Mouse (Mus musculus) brain, embryonic 14.5 days (tissue): ENCODE data around the gene Acsbg2. TPM values are rescaled to one million over a fixed set of nuclear protein-coding genes. Genes with fewer than 3 reads are reported as not detected.

Experiments used
- DNase-seq: peaks from one replicate; pipeline ENCODE4 v3.0.0-alpha.2; 2011; ENCODE audit warnings: low read depth
- CTCF ChIP-seq: fragments of 200-500 bp; IDR thresholded peaks from 2 replicates; pipeline ENCODE4 v1.5.1; 2012; ENCODE audit warnings: inconsistent platforms, mild to moderate bottlenecking, moderate library complexity, borderline replicate concordance; ENCODE audit not compliant: insufficient read depth, insufficient read length; ENCODE audit errors: extremely low read depth
- POLR2A ChIP-seq: fragments of 200-500 bp; IDR thresholded peaks from 2 replicates; pipeline ENCODE4 v1.6.1; 2012; ENCODE audit warnings: mild to moderate bottlenecking, inconsistent platforms, borderline replicate concordance; ENCODE audit not compliant: poor library complexity, insufficient read depth, insufficient read length, severe bottlenecking; ENCODE audit errors: extremely low read depth
- polyA plus RNA-seq: library from polyadenylated mRNA; depleted of rRNA; stranded (reverse); fragments of >200 nt; gene quantifications from 2 replicates; pipeline ENCODE4 v1.2.3, GENCODE M21; 2012

Acsbg2 gene
- polyA plus RNA-seq, 1 experiment = not detected

DNA sequence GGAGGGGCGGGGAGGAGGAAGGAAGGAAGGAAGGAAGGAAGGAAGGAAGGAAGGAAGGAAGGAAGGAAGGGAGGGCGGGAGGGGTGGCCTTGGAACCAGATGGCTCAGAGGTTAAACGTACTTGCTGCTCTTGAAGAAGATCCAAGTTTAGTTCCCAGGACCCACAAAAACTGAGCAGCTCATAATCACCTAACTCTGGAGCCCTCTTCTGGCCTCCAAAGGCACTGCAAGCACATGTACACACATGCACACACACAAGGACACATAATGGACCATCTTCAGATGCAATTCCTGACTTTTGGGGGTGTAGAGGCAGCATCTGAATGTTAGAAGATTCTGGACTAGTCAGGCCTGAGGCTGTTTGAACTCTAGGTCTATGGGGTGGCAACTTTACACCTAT lies 13.8 kb upstream of the Acsbg2 start:
- DNase-seq = no peak
- TF ChIP-seq CTCF (peak; percentile 26; the same call in 1 of the 2 replicates), POLR2A (no peak)

DNA sequence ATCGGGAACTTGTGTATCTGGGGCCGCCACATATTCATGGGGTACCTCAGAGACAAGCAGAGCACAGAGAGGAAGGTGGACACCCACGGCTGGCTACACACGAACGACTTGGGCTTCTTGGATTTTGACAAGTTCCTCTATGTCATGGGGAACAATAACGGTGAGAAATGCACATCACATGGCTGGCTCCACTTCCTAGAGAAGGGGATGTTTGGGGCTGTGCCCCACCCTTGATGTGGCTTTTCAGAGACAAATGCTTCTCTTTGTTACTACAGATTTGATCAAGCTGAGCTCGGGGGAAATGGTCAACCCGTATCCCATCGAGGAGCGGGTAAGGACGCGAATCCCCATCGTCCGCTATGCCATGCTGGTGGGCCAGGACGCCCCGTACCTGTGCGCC lies 10.6 kb upstream of the Acsbg2 start:
- no peak for DNase-seq
- TF ChIP-seq CTCF (no peak), POLR2A (no peak)

DNA sequence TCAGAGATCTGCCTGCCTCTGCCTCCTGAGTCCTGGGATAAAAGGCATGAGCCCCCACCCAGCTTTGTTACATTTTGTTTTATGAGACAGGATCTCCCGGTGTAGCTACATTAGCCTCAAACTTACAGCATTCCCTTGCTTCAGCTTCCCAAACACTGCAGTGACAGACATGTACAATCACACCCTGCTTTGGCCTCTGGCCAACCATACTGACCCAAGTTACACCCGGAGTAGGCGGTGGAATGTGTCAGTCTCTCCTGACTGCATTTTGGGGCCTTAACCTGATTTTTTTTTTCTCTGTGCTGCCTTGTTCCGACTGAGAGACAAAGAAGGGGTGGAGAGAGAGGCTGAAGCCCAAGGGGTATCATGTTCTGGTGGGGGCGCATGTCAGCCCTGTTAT lies 10.1 kb upstream of the Acsbg2 start:
- peak; percentile 37 for DNase-seq
- TF ChIP-seq POLR2A = no peak
- TF ChIP-seq CTCF = no peak

DNA sequence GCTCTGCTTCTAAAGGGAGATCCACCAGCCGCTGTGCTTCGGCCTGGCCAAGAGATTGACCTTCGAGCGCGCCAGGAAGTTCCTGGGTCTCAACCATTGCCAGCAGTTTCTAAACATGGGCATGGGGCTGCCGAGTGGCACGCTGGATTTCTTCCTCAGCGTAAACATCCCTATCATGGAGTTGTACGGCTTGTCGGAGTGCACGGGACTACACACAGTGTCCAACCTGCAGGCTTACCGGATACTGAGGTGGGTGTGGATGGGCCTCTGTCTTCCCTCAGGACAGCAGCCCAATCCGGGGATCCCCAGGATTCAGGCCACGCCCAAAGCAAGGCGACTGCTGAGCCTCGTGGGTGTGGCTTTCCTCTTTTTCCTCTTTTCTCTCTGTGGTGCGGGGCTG lies 9.4 kb upstream of the Acsbg2 start:
- TF ChIP-seq CTCF (no peak), POLR2A (no peak)
- DNase-seq = no peak

DNA sequence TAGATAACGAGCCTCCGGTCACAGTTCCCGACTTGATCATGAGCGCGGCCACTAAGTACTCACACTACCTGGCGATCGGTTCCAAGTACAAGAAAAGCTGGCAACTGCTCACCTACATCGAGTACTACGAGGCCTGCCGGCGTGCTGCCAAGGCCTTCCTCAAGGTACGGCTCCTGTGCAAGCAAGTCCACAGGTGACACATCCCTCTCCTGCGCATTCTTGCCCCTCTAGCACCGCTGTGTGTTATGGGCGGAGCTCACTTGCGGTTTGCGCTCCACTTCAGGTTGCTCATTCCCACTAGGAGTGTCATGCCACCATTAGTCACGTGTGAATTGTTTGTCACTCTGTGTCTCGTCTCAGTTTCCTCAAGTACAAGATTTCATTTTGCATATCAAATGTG lies 3.2 kb upstream of the Acsbg2 start:
- no peak for TF ChIP-seq POLR2A
- TF ChIP-seq CTCF = no peak
- DNase-seq = no peak

DNA sequence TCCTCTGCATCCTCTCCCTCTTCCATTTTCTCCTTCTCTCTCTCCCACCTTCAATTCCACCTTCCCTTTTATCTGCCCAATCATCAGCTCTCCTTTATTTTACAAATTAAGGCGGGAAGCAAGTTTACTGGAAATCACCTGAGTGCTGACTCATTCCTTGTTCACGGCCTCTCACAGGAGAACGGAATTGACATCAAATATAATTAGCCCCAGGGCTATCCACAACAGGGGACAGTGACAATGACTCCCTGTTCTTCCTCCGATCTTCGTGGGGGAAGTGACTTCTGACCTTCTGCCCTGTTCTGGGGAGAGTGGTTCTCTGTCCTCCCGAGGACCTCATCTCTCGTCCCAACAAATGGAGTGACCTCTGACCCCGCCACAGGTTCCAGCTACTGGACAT lies 2.7 kb upstream of the Acsbg2 start:
- no peak for TF ChIP-seq POLR2A
- TF ChIP-seq CTCF = no peak
- DNase-seq = no peak

DNA sequence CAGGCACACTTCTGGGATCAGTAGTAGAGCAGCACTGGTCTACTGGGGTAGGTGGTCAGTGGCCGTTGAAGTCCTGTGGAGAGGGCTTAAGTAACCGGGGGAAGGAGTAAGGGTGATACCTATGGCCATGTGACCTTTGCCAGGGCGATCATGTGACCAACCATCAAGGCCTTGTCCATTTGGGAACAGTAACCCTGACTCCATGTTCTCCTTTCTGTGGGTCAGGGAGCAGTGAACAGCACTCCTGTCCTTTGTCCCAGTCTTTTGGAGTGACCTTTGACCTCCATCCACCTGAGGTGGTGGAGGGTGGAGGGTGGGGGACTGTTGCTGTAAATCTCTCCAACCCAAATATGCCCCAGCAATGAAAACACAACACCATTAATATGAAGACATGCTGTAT lies 2.2 kb upstream of the Acsbg2 start:
- TF ChIP-seq POLR2A = no peak
- TF ChIP-seq CTCF = no peak

DNA sequence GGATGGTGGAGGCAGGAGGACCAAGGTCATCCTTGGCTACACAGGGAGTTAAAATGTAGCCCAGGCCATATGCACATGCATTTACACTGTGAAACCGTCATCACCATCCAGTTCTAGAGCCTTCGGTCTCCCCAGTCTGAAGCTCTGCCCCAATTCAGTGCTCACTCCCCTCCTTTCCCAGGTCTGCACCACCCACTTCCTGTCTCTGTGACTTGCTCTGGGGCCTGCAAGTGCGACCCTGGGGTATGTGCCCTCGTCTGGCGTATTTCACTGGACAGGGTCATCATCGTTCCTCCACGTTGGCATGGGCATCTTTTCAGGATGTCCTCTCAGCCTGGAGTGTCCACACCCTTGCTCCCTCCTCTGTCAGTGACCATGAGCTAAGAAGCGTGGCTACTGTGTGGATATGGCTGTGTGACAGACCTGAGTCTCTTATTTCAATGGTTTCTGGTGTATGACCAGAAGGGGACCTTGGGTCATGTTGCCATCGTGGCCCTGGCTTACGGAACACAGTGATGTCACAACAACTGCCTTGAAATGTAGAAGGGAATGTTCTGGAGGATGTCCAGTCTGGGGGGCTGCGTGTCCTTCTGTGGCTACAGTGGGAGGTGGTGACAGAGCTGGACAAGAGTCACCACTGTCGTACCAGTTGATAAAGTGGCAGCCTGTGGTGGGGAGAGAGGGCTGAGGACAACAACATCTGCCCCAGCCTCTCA lies 847 bp upstream of the Acsbg2 start, which contains the start of gene 1700061G19Rik:
Gene 1700061G19Rik, plus strand, starts transcription at position 542 of the 716 bp plus-strand sequence.
- no peak for DNase-seq
- TF ChIP-seq CTCF (no peak), POLR2A (no peak)

More for the DNA sequence above, 2.2 kb upstream of the Acsbg2 start:
- DNase-seq = no peak

DNA sequence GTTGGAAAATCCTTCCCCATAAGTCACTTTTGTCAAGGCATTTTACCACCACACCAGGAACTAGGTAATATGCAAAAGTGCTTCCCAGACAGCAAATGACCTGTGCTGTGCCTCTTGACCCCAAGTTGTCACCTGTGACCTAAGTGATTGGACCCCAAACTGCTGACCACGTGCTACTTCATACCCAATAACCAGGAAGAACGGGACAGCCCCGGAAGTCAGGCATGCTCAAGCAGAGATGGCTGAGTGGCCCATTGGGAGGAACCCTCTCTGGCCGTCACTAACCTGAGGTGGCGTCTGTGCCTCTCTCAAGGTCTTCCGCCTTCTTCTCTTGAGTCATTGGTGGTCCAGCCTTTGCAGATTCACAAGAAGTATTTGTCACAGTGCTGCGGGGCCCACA lies 1.7 kb downstream of the Acsbg2 start:
- no peak for DNase-seq
- TF ChIP-seq POLR2A = no peak
- TF ChIP-seq CTCF = no peak

DNA sequence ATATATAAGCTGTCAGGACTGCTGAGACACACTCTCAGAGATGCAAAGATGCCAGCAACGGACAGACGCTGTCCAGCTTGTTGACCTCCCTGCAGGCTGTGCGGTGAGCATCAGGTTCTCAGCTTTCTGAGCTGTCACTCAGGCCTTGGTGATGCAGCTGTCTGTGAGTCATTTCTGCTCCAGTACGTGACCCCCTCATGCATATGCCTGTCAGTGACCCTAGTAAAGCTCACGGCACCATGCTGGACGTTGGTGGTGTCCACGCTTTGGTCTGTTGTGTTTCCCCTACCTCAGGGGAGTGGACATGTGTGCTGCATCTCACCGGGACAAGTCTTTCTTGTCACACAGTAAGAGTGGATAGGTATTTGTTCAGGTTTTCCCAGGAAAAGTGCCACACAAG lies 2.5 kb downstream of the Acsbg2 start:
- TF ChIP-seq CTCF = no peak
- no peak for TF ChIP-seq POLR2A
- DNase-seq = no peak

DNA sequence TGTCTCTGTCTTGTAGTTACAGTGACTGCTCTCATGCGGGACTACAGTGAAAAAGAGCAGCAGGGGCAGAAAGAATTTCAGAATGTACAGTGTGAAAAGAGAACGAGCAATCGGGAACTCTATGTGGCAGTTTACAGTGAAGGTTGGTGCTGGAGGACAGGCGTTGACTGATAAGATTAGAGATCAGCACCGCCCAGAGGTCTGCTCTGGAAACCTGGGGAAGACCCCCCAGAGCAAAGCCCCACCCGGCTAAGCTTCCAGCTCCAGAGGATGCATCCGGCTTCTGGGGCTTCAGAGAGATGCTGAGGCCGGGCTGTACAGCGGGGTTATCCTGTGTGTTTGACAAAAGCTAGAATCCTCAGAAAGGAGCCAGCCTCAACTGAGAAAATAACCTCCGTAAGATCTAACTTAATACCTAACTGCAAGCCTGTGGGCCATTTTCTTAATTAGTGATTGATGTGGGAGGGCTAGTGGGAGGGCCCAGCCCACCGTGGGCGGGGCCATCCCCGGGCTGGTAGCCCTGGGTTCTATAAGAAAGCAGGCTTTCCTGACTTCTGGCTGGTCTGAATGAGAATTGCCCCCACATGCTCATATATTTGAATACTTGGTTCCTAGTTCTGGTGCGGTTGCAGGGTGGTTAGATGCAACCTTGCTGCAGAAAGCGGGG lies 3.8 kb downstream of the Acsbg2 start:
- no peak for TF ChIP-seq POLR2A
- TF ChIP-seq CTCF = no peak
- no peak for DNase-seq

DNA sequence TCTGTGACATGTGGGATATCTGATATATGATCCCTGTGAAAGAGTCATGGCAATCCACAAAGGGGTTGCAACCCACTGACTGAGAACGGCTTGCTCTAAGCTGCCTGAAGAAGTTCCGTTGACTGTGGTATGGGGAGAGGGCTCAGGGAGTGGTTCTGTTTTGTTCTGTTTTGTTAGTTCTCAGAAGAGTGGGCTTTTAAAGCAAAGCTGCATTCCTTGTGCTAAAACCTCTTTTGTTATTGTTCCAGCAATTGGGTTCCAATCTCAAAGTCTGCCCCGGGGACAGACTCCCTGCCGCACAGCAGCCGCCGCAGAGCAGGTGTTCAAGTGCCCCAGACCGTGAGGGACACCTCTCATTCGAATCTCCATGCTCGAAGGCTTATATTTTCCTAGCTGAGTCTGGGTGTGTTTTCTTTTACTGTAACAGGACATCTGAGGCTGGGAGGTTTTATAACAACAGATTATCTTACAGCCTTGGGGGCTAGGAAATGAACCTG lies 4.7 kb downstream of the Acsbg2 start:
- no peak for TF ChIP-seq POLR2A
- TF ChIP-seq CTCF = no peak

DNA sequence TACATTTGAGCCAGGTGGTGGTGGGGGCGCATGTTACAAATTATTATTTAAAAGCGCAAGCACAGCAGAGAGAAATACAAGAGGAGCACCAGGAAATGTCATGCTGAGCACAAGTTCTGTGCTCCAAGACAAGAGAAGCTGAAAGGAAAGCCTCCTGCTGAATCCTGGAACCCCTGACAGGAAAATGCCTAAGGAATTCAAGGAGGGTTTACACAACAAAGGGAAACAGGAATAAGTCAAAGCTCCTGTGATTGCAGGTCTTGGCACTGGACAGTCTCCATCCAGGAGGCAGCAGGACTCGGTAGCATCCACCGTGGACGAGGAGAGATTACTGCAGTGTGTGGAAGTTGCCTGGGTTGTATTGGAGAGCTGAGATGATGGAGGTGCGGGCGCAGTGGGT lies 8.2 kb downstream of the Acsbg2 start:
- no peak for DNase-seq
- TF ChIP-seq POLR2A = no peak
- TF ChIP-seq CTCF = no peak

More for the DNA sequence above, 4.7 kb downstream of the Acsbg2 start:
- DNase-seq = no peak
